Mouse (Mus musculus) neural tube, embryonic 14.5 days (tissue): ENCODE data around the gene Krt88. TPM values are rescaled to one million over a fixed set of nuclear protein-coding genes. Genes with fewer than 3 reads are reported as not detected.

Source experiments
- ATAC-seq: fragments of 200-750 bp; cut with Nextera tagmentation; 2 replicates; pipeline ENCODE4 v1.8.0; 2017; ENCODE audit warnings: low read depth, mild to moderate bottlenecking, moderate TSS enrichment, moderate library complexity
- H3K27ac ChIP-seq: fragments of 300-500 bp; sonication (generic); 2 replicates; pipeline ENCODE4 v1.5.1; 2014; ENCODE audit warnings: low read depth, mild to moderate bottlenecking, control low read depth, low read length, moderate library complexity, mixed read lengths
- H3K27me3 ChIP-seq: fragments of 300-500 bp; sonication (generic); 2 replicates; pipeline ENCODE4 v1.6.1; 2014; ENCODE audit warnings: low read length; ENCODE audit not compliant: control insufficient read depth, insufficient read depth
- H3K36me3 ChIP-seq: fragments of 300-500 bp; sonication (generic); 2 replicates; pipeline ENCODE4 v1.6.1; 2014; ENCODE audit warnings: low read length, mixed read lengths; ENCODE audit not compliant: control insufficient read depth, insufficient read depth
- H3K4me1 ChIP-seq: fragments of 300-500 bp; sonication (generic); 2 replicates; pipeline ENCODE4 v1.6.1; 2014; ENCODE audit warnings: low read length; ENCODE audit not compliant: control insufficient read depth, insufficient read depth
- H3K4me2 ChIP-seq: fragments of 300-500 bp; sonication (generic); 2 replicates; pipeline ENCODE4 v1.6.1; 2014; ENCODE audit warnings: mild to moderate bottlenecking, low read depth, low read length, control low read depth
- H3K4me3 ChIP-seq: fragments of 300-500 bp; sonication (generic); 2 replicates; pipeline ENCODE4 v1.5.1; 2014; ENCODE audit warnings: low read depth, low read length, control low read depth, mixed read lengths
- H3K9ac ChIP-seq: fragments of 300-500 bp; sonication (generic); replicated peaks from 2 replicates; pipeline ENCODE4 v1.6.1; 2014; ENCODE audit warnings: low read depth, mild to moderate bottlenecking, control low read depth, low read length, mixed read lengths
- H3K9me3 ChIP-seq: fragments of 300-500 bp; sonication (generic); 2 replicates; pipeline ENCODE4 v1.6.1; 2016; ENCODE audit warnings: low read length; ENCODE audit not compliant: control insufficient read depth
- WGBS: fragments of 180-500 bp; shearing (Covaris S2); extraction: QIAGEN DNeasy Blood & Tissue Kit; methylation state at CpG from one replicate; pipeline ENCODE4 v1.1.7; 2014; 5-methylcytosine and 5-hydroxymethylcytosine counted together
- polyA plus RNA-seq: library from polyadenylated mRNA; unstranded; fragments of >200 nt; fragmentation: Nextera tagmentation; extraction: Ambion mirVana; gene quantifications from 2 replicates; pipeline ENCODE4 v1.2.1, GENCODE M21; 2014

Gene Krt88
- polyA plus RNA-seq, 1 experiment from 2014 or later = not detected

- WGBS = 86% methylated on average over 11 of the region's 11 CpGs
- H3K36me3 ChIP-seq = no peaks in the 10 kb centered on the region
These were observed 38.5 kb downstream of the Krt88 start for GRCm38 (mm10) chr15:101485911-101486635.

GRCm38 (mm10) chr15:101491431-101491830 lies 43.9 kb downstream of the Krt88 start, which contains the start of gene Krt83:
Krt83 (minus strand) TSS chr15:101491512.
- H3K27me3 ChIP-seq = no peaks in the 10 kb centered on the region
- no peaks in the 10 kb centered on the region for H3K9me3 ChIP-seq
- no peak within 1 kb of the TSS for H3K4me2 ChIP-seq
- no peak for ATAC-seq
- WGBS = 24% methylated on average over 6 of the region's 6 CpGs
- no peak within 1 kb of the TSS for H3K9ac ChIP-seq
- no peak within 1 kb of the TSS for H3K27ac ChIP-seq
- H3K4me3 ChIP-seq = no peak within 1 kb of the TSS
- H3K4me1 ChIP-seq = no peaks in the 10 kb centered on the region
- H3K36me3 ChIP-seq = no peaks in the 10 kb centered on the region

More at GRCm38 (mm10) chr15:101485911-101486635, 38.5 kb downstream of the Krt88 start:
- H3K27ac ChIP-seq = no peak overlapping the region
- H3K9ac ChIP-seq = no peak overlapping the region
- no peak for ATAC-seq
- no peak overlapping the region for H3K4me2 ChIP-seq
- H3K27me3 ChIP-seq = no peaks in the 10 kb centered on the region
- no peaks in the 10 kb centered on the region for H3K4me1 ChIP-seq
- no peaks in the 10 kb centered on the region for H3K9me3 ChIP-seq
- H3K4me3 ChIP-seq = no peak overlapping the region

DNA sequence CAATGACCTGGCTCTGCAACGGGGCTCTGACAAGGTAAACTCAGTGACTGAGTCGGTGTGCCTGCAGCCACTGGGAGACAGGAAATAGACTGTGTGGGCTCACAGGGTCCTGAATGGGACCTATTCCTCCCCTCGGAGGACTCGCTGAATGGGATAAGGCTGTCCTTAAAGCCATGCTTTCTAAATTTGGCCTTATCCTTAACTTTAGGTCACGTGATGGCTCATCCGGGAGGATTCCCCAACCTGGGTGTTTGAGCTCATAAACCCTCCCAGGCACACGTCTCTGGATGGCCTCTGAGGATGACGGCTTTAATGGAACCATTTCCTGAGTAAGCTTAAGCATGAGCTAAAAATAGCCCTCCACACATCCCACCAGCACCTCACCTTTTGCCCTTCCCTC lies 45.2 kb downstream of the Krt88 start:
- Histone ChIP-seq H3K4me1 (no peaks in the 10 kb centered on the region), H3K27ac (no peak overlapping the region), H3K4me3 (no peak overlapping the region), H3K27me3 (no peaks in the 10 kb centered on the region), H3K9me3 (no peaks in the 10 kb centered on the region), H3K9ac (no peak overlapping the region), H3K36me3 (no peaks in the 10 kb centered on the region), H3K4me2 (no peak overlapping the region)
- WGBS = 59% methylated on average over 8 of the region's 8 CpGs
- no peak for ATAC-seq

GRCm38 (mm10) chr15:101493713-101494112 lies 46.2 kb downstream of the Krt88 start:
- no peaks in the 10 kb centered on the region for H3K9me3 ChIP-seq
- no peaks in the 10 kb centered on the region for H3K4me1 ChIP-seq
- H3K36me3 ChIP-seq = no peaks in the 10 kb centered on the region
- WGBS = 93% methylated on average over 6 of the region's 6 CpGs
- no peak overlapping the region for H3K4me3 ChIP-seq
- no peak overlapping the region for H3K27ac ChIP-seq
- no peak overlapping the region for H3K4me2 ChIP-seq
- no peaks in the 10 kb centered on the region for H3K27me3 ChIP-seq
- H3K9ac ChIP-seq = no peak overlapping the region
- ATAC-seq = no peak

DNA sequence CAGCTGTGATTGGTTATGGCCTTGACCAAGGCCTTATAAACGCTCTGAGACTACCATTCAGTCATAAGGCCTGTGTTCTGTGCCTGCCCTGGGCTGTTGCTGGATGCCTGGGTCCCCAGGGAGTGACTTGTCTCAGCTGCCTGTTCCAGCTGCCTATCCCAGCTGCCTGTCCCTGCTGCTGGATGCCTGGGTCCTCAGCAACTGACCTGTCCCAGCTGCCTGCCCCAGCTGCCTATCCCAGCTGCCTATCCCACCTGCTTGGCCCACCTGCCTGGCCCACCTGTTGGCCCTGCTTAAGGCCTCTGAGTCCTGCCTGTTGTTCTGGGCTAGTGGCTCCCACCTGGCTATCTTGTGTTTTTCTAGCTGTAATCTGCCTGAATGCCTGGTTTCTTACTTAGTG lies 46.7 kb downstream of the Krt88 start:
- no peak overlapping the region for H3K4me3 ChIP-seq
- WGBS = 38% methylated on average over 1 of the region's 1 CpGs
- H3K4me1 ChIP-seq = no peaks in the 10 kb centered on the region
- no peak overlapping the region for H3K27ac ChIP-seq
- H3K4me2 ChIP-seq = no peak overlapping the region
- no peaks in the 10 kb centered on the region for H3K27me3 ChIP-seq
- H3K36me3 ChIP-seq = no peaks in the 10 kb centered on the region
- H3K9ac ChIP-seq = no peak overlapping the region
- no peaks in the 10 kb centered on the region for H3K9me3 ChIP-seq
- no peak for ATAC-seq

GRCm38 (mm10) chr15:101495266-101495665 lies 47.7 kb downstream of the Krt88 start:
- no peaks in the 10 kb centered on the region for H3K9me3 ChIP-seq
- WGBS = 83% methylated on average over 8 of the region's 8 CpGs
- ATAC-seq = no peak
- no peaks in the 10 kb centered on the region for H3K27me3 ChIP-seq
- H3K9ac ChIP-seq = no peak overlapping the region
- no peak overlapping the region for H3K4me2 ChIP-seq
- H3K4me3 ChIP-seq = no peak overlapping the region
- H3K4me1 ChIP-seq = no peaks in the 10 kb centered on the region
- H3K36me3 ChIP-seq = no peaks in the 10 kb centered on the region
- no peak overlapping the region for H3K27ac ChIP-seq

GRCm38 (mm10) chr15:101497181-101497580 lies 49.6 kb downstream of the Krt88 start:
- H3K4me2 ChIP-seq = no peak overlapping the region
- H3K9me3 ChIP-seq = no peaks in the 10 kb centered on the region
- H3K4me1 ChIP-seq = no peaks in the 10 kb centered on the region
- H3K27me3 ChIP-seq = no peaks in the 10 kb centered on the region
- H3K9ac ChIP-seq = no peak overlapping the region
- H3K4me3 ChIP-seq = no peak overlapping the region
- WGBS = 74% methylated on average over 2 of the region's 2 CpGs
- ATAC-seq = no peak
- H3K36me3 ChIP-seq = no peaks in the 10 kb centered on the region
- H3K27ac ChIP-seq = no peak overlapping the region

Other genes with a start within 250 kb of the Krt88 start
- gene Grasp, start 223.6 kb upstream of the Krt88 start, polyA plus RNA-seq = 1.0 and 2.4 TPM in 2 replicates
- 4.8 and 5.3 TPM in 2 replicates for gene Nr4a1, start 193.5 kb upstream of the Krt88 start, polyA plus RNA-seq
- gene Atg101, start 163.5 kb upstream of the Krt88 start, polyA plus RNA-seq = 69.4 and 75.7 TPM in 2 replicates
- 0.22 and 0.64 TPM in 2 replicates for gene 6030408B16Rik, start 154.5 kb upstream of the Krt88 start, polyA plus RNA-seq
- gene Krt80, start 77.6 kb upstream of the Krt88 start, polyA plus RNA-seq = 0.08 and 0.28 TPM in 2 replicates
- gene Krt7, start 36.7 kb upstream of the Krt88 start, polyA plus RNA-seq = 0.10 and 0.33 TPM in 2 replicates
- gene Krt87, start 8.9 kb upstream of the Krt88 start, polyA plus RNA-seq = 0.19 and 0.40 TPM in 2 replicates
- 0.17 TPM in 1 of 2 replicates, not detected in the other for gene Krt81, start 16.0 kb downstream of the Krt88 start, polyA plus RNA-seq
- gene Krt86, start 25.7 kb downstream of the Krt88 start, polyA plus RNA-seq = not detected in 2 replicates
- not detected in 2 replicates for gene Krt83, start 43.8 kb downstream of the Krt88 start, polyA plus RNA-seq
- 0.29 TPM in 1 of 2 replicates, not detected in the other for gene Gm49425, start 69.5 kb downstream of the Krt88 start, polyA plus RNA-seq
- 0.11 TPM in 1 of 2 replicates, not detected in the other for gene Krt84, start 85.1 kb downstream of the Krt88 start, polyA plus RNA-seq
- not detected in 2 replicates for gene Krt82, start 102.9 kb downstream of the Krt88 start, polyA plus RNA-seq
- 0.13 TPM in 2 replicates for gene Krt90, start 115.2 kb downstream of the Krt88 start, polyA plus RNA-seq
- 0.08 TPM in 1 of 2 replicates, not detected in the other for gene Krt75, start 126.2 kb downstream of the Krt88 start, polyA plus RNA-seq
- gene Gm5414, start 180.4 kb downstream of the Krt88 start, polyA plus RNA-seq = not detected in 2 replicates
- gene Gm5478, start 199.6 kb downstream of the Krt88 start, polyA plus RNA-seq = not detected in 2 replicates
- gene Krt6b, start 232.5 kb downstream of the Krt88 start, polyA plus RNA-seq = not detected in 2 replicates
- not detected in 2 replicates for gene Krt6a, start 246.6 kb downstream of the Krt88 start, polyA plus RNA-seq